Mouse (Mus musculus) frontal cortex, adult (tissue): Measurements from ENCODE around the gene Zc3hc1.

ENCODE experiments used
- ATAC-seq: cut with Nextera tagmentation; 2 replicates; pipeline ENCODE4 v1.9.2; 2017; ENCODE audit warnings: mild to moderate bottlenecking, moderate library complexity, mixed read lengths; ENCODE audit not compliant: low TSS enrichment

Gene Zc3hc1

GRCm38 (mm10) chr6:30374731-30375510 lies 15.9 kb downstream of the Zc3hc1 start:
- no peak for ATAC-seq

- peak; percentile 81 for ATAC-seq
Measured at GRCm38 (mm10) chr6:30372627-30373369, 18.0 kb downstream of the Zc3hc1 start.

DNA sequence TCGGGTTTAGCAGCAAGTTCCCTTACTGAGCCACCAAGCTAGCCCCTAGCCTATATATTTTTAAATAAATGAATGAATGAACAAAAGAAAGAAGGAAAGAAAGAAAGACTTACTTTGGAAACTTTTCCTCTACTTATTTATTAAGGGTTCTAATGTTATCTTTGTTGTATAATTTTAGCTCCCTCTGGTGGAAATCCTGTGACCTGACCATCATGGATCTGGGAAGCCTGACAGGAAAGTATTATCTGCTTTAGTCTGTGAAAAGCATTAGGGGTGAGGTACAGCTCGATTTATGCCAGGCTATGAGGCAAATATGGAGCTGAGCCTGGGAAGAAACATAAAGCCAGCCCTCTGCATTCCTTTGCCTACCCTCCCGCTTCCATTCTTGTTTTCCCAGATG lies 21.5 kb downstream of the Zc3hc1 start:
- no peak for ATAC-seq

DNA sequence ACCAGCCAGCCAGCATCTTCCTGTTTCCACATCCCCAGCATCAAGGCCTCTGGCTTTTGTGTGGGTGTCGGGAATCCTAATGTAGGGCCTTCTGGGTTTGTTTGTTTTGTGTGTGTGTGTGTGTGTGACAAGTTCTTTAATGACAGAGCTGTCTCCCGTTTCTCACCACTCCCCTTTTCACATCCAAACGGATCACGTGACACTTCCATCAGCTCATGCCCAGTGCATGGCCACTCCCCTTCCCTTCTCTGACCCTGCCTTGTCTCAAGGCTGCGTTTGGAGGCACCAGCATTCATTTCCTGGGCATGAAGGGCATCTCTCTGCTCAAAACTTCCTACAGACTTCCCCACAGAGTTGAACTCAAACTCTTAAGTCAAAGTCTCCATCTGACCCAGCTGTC lies 27.0 kb downstream of the Zc3hc1 start:
- no peak for ATAC-seq

GRCm38 (mm10) chr6:30359762-30360509 lies 30.9 kb downstream of the Zc3hc1 start:
- peak; percentile 45; the same call in 1 of the 2 replicates for ATAC-seq

DNA sequence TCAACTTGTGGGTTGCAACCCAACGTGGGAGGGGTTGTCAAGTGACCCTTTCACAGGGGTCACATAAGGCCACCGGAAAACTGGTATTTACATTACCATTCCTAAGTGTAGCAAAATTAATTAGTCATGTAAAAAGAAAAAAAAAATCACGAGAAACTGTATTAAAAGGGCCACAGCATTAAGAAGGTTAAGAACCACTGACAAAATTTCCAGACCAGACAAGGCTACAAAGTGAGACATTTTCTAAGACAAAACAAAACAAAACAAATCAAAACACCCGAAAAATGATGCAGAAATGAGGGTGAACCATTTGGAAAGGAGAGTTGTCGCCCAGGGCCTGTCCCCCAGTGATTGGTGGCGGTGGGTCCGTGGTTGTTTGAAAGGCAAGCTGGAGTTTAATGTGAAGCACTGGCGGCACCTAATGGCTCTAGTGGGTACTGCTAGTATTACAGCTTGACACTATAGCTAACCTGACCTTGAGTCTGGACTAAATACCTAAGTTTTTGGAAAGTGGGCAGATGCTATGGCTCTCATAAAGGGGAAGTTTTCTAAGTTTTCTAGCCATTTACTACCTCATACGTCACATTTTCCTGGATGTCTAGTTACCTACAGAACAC lies 33.2 kb downstream of the Zc3hc1 start:
- peak; percentile 58; the same call in 1 of the 2 replicates for ATAC-seq

DNA sequence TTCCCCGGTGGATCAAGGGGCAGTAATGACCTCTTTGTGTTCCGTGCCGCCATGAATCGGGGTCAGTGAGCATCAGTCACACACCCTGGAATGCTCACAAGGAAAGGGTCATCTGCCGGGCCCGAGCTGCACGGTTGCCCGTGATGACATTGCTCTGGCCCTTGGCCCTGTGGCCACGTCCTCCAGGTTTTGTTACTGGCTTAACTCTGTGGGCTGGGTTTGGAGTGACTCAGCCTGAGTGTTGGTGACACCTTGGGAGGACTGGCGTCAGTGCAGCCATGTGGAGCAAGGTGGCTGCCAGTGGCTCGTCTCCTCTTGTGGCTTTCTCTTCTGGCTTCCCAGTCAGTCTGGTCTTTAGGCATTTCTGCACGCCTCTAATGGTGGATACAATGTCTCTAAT lies 34.1 kb downstream of the Zc3hc1 start:
- ATAC-seq: no peak

- no peak for ATAC-seq
Measured at GRCm38 (mm10) chr6:30356161-30356560, 34.7 kb downstream of the Zc3hc1 start.

- 0 out of 2 replicates have a peak, but pooled peaks have one; percentile 10 for ATAC-seq
Measured at GRCm38 (mm10) chr6:30355701-30356100, 35.1 kb downstream of the Zc3hc1 start.

DNA sequence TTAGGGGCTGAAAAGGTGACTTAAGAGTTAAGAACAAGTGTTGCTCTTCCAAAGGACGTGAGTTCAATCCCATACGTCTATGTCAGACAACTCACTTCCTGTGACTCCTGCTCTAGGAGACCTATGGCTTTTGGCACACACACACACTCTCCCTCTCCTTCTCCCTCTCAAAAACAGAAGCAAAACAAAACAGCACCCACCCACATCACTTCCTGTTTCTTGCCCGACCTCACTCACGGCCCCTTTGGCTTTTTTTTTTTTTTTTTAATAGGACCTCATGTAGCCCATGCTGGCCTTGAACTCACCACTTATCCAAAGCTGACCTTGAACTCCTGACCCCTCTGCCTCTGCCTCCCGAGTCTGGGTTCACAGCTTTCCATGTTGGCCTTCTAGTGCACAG lies 36.1 kb downstream of the Zc3hc1 start:
- no peak for ATAC-seq

- ATAC-seq: no peak
Measured at GRCm38 (mm10) chr6:30353661-30354060, 37.2 kb downstream of the Zc3hc1 start.

- ATAC-seq: no peak
Measured at GRCm38 (mm10) chr6:30352762-30353161, 38.1 kb downstream of the Zc3hc1 start.

DNA sequence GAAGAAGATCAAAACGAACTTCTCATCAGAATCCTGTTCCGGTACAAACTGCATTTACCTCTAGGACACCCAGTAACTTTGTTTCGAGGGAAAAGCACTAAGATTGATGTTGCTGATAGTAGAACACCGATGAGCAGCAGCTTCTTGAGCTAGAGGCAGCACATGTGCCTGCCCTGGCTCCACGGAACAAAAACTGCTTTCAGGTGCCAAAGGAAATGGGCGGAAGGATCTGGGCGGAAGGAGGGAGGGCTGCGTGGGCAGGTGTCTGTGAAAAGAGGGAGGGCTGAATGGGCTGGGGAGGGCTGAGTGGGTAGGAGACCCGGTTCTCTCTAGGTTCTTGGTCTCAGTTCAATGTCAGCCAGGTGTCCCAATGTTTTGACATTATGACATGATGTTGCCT lies 39.5 kb downstream of the Zc3hc1 start:
- no peak for ATAC-seq

DNA sequence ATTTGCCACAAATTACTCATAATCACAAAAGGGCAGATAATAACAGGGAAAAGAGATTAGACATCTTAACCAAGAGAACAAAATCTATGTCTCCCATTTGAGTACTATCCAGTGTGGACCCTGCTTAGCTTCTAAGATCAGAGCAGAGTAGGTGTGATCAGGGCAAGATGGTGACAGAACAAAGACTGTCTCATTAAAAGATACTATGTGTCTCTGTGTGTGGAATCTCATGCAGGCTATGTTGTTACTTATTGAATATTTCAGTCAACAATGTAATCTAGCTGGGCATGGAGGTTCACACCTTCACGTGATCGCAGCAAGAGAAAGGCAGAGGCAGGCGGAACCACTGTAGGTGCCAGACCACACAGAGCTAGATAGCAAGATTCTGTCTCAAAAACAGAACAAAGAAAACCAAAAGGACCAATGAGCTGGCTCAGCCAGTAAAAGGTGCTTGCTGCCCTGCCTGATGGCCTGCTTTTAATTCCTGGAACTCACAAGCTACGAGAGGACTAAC lies 43.5 kb downstream of the Zc3hc1 start:
- ATAC-seq: no peak

- no peak for ATAC-seq
Measured at GRCm38 (mm10) chr6:30346737-30347136, 44.1 kb downstream of the Zc3hc1 start.

- ATAC-seq: no peak
Measured at GRCm38 (mm10) chr6:30344032-30344431, 46.8 kb downstream of the Zc3hc1 start.

DNA sequence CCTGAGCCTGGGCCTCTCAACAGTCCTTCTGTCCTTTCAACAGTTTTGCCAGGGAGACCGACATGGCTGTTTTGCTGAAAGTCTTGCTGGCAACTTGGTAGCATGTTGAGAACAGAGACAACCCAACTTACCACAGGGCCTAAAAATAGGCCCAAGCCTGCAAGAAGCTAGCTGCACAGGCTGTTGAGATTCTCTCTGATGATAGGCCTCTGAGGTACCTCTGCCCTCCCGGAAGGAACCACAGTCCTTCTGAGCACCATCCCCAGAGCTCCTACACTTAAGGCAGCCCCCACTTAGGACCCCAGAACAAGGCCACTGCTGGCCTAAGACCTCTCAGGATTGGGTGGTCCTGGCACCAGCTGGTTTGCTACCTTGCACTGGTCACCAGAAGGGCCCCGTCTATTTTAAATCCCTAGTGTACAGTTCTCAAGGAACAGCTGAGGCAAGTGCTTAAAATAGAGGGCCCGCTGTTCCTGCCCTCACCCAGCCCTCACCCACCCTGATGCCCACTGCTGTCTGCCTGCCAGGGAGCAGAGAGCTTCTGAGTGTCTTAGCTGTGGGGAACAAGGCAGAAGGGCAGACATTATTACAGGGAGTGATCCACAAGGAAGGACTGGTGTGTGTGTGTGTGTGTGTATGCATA lies 50.5 kb downstream of the Zc3hc1 start:
- no peak for ATAC-seq

DNA sequence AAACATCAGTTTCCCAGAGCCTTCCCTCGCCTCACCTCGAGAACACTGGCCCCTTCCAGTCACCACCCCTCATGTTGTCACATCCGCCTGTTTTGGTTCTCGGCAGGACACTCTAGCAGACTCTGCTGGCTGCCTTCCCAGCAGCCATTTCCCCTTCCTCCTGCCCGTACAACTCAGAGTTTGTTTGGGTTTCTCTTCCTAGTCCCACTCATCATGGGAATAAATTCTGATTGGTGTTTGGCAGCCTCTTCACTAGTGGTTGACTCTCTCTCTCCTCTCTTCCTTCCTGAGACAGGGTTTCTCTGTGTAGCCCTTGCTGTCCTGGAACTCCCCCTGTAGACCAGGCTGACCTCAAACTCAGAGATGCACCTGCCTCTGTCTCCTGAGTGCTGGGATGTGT lies 53.9 kb downstream of the Zc3hc1 start:
- no peak for ATAC-seq

DNA sequence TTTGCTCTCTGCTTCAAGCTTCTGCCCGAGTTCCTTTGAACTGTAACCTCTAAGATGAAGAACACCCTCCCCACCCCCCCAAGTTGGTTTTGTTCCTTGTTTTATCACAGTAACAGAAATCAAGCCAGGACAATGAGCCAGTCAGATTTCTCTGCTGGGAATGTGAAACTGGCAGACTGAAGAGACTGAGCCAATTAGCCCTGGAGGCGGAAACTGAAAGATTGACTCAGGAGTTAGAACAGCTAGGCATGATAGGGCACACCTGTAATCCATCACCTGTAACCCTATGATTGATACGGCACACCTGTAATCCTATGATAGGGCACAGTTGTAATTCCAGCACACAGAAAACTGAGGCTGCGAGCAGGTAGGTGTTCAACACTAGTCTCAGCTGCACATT lies 58.6 kb downstream of the Zc3hc1 start:
- ATAC-seq: no peak

DNA sequence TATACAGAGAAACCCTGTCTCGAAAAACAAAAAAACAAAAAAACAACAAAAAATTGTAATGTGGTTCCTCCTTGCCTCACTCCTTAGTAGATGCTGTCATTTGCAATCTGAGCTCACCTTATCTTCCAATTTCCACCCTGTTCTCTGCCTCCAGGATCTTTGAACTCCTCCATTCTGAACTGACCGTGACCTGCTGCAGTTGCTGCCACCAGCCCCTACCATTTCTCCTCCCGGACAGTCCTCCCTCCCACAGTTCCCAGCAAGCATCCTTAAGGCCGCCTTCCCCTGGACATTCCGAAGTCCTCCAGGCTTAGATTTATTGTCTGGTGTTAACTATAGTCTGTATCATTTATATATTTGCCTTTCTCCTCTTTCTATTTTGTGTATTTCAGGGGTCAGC lies 60.1 kb downstream of the Zc3hc1 start:
- ATAC-seq: no peak

GRCm38 (mm10) chr6:30325932-30326501 lies 64.8 kb downstream of the Zc3hc1 start:
- ATAC-seq: no peak
